Mouse (Mus musculus) lung, adult 18-20 months (tissue): ENCODE measurements around the gene Lcn12.

ENCODE experiments used
- DNase-seq, 2 experiments: peaks; one replicate each; pipeline ENCODE4 v3.0.0; 2022; ENCODE audit warnings: mixed read lengths in 2 of 2

The Lcn12 gene

DNA sequence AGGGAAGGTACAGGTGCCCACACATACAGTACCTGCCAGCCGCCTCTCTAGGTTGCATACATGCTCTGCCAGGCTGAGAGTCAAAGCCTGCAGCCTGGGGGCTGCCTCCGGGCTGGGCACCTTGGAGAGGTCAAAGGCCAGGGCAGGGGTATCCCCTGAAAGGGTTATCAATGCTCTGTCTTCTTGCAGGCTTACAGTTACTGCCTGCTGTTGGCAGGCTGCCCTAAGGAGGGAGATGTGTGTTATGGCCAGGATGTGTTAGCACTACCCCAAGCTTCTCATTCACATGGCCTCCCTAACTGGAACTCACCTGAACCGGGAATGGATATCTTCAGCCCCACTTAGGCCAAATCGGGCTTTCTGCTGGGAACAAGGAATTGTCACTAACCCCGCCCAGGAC is 33.6 kb downstream of the Lcn12 start:
- DNase-seq = no peak

DNA sequence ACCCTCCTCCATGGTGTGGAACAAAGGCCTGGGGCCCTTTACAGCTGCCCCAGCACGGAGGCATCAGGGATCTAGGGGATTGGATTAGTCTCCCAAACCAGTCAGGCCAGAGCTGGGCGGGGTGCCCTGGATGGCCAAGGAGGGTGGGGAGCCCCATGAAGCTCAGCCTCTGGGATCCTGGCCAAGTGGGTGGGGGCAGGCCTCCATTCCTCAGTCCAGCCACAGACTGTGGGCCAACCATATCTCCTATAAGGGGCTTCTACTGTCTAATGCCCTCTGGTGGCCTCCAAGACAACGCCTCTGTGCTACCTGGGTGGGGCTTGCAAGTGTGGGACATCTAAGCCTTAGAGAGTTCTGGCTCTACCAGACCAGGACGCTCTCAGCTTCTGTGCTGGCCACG is 34.8 kb downstream of the Lcn12 start:
- DNase-seq = peak; percentile 82 to 86

DNA sequence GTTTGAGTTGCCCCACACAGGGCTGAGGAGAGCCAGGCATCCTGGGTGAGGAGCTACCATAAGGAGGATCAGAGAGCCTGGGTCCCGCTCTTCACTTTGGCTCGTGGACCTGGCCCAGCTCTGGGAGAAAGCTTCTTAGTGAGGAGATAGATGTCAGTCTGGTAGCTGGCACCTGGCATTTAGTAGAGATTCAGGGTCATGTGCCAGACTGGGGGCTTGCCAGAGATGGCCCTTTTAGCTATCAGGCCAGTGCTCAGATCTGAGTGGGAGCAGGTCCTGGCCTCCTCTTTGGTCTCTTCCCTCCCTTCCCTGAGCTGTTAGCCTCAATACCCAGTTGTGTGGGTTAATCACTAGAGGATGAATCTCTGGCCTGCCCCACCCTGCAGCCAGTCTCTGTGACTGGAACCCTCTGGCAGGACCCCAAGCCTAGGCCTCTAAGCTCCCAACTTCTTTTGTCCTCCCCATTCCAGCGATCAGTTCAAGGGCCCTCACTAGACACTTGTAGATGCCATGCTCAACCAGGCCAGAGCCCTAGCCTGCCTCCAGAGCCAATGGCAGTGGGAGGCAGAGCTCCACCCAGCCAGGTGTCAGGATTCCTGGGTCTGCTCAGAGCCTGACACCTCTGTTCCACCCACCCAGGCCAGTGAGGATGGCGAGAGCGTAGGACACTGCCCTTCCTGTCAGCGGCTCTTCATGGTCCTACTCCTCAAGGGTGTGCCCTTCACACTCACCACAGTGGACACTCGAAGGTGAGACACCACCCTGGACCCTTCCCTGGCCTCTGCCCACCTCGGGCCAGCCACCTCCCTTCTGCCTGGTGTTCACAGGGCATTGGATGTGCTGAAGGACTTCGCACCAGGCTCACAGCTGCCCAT is 36.5 kb downstream of the Lcn12 start:
- peak; percentile 89 to 93 for DNase-seq

- peak; percentile 87 to 92 for DNase-seq
These were observed 37.3 kb downstream of the Lcn12 start, which contains the start of gene Clic3 for GRCm38 (mm10) chr2:25456205-25456953. Gene Clic3, plus strand, starts transcription at chr2:25456838.

DNA sequence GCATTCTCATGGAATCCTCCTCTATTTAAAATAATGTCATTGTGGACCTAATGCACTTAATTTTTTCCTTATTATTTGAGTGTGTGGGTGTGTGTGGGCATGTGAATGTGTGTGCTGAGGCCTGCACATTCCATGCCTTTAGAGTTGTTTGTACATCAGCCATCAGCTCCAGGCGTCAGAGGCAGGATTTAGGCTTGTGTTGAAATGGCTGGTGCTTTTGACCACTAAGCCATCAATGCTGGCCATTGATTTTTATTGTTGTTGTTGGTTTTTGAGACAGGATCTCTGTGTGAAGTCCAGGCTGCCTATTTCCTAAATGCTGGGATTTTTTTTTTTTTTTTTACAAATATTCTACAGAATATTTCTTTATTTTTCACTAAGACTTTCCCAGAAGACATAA is 40.8 kb downstream of the Lcn12 start:
- no peak for DNase-seq

- peak in 1 of 2 experiments; percentile 36 for DNase-seq
These were observed 42.7 kb downstream of the Lcn12 start for GRCm38 (mm10) chr2:25450853-25451647.

GRCm38 (mm10) chr2:25442682-25443081 is 51.0 kb downstream of the Lcn12 start:
- DNase-seq = no peak

DNA sequence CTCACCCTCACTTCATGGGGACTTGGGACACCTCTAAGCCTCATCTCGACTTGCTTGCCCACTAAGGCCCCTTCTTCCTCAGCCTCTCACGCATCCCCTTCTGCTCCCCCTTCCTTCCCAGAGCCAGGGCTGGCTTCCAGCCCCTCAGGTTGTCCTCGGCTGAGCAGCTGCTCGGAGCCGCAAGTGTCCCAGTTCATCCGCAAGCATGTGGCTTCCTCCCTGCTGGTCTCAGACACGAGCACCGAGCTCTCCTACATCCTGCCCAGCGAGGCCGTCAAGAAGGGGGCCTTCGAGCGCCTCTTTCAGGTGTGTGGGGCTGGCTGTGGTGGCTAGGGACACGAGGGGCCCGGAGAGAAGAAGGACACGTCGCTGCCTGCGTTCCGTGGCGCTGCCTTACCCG is 52.6 kb downstream of the Lcn12 start:
- no peak for DNase-seq
